30 mouse cellular contexts compared by ENCODE assay signal in the genomic region with DNA sequence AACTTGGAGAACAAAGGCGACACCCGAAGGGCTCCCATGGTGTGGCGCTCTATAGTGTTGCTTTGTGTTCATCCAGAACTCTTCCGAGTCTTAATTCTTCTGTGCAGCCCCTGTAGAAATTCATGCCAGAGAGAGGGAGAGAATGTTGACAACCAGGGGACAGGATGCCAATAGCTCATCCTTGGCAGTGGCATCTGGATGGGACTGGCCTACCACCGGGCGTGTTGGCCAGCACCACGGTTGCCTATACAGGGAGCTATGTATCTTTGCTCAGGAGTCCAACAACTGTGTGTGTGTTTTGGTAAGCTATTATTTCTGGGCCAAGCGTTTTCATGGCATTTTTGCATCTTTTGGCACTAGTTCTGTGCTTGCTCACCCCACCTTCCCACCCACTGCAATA.
DNase-seq lines count a peak whose midpoint lies in the region; ATAC-seq and TF ChIP-seq lines count a peak whose summit lies in the region.
"Had no signal": no experiment of that assay in that cellular context is flagged by ENCODE, and none has a peak within 500 bp of the region (broad histone marks: within the 10 kb centered on the region; RNA-seq: fewer than 3 reads in every experiment).

No protein-coding gene starts in this region.

- ATAC-seq in cerebellum, adult (ENCODE audit: insufficient number of reproducible peaks, low FRiP score, low TSS enrichment): peak; percentile 23; the same call in 1 of the 2 replicates
- ATAC-seq in kidney, postnatal 0 days (replicated peaks; ENCODE audit: low FRiP score, low read depth): no peak
- ATAC-seq in megakaryocyte-erythroid progenitor cell, adult 5-6 weeks (replicated peaks; ENCODE audit: low FRiP score, low TSS enrichment, poor library complexity, severe bottlenecking): no peak
- ATAC-seq: midbrain, embryonic 15.5 days had no signal

- no peak overlapping the region for H3K4me3 ChIP-seq in kidney, postnatal 0 days (replicated peaks; ENCODE audit: low read depth, low read length)
- H3K4me3 ChIP-seq: embryonic facial prominence, embryonic 13.5 days; forebrain, embryonic 10.5 days; heart, embryonic 10.5 days; heart, embryonic 15.5 days; layer of hippocampus, adult 2 months; left cerebral cortex, adult 2 months; midbrain, embryonic 15.5 days had no signal

- no peaks in the 10 kb centered on the region for H3K9me3 ChIP-seq in kidney, postnatal 0 days (replicated peaks; ENCODE audit: low read length)
- H3K9me3 ChIP-seq: embryonic facial prominence, embryonic 13.5 days; forebrain, embryonic 10.5 days; heart, embryonic 10.5 days; heart, embryonic 15.5 days; midbrain, embryonic 15.5 days had no signal

- 93% methylated on average over 8 of the region's 8 CpGs for WGBS in kidney, postnatal 0 days

- H3K27me3 ChIP-seq in kidney, postnatal 0 days (ENCODE audit: insufficient read depth, low read length): no peaks in the 10 kb centered on the region
- H3K27me3 ChIP-seq: CH12.LX; embryonic facial prominence, embryonic 13.5 days; heart, embryonic 15.5 days; midbrain, embryonic 15.5 days had no signal

- no peaks in the 10 kb centered on the region for H3K36me3 ChIP-seq in kidney, postnatal 0 days (ENCODE audit: insufficient read depth, low read length)
- H3K36me3 ChIP-seq: embryonic facial prominence, embryonic 13.5 days; forebrain, embryonic 10.5 days; heart, embryonic 10.5 days; heart, embryonic 15.5 days; midbrain, embryonic 15.5 days had no signal

- peak; percentile 28; the same call in 1 of the 2 replicates for TF ChIP-seq CTCF in kidney, postnatal 0 days (IDR thresholded peaks at IDR 0.05; ENCODE audit: low read depth)

- no peak overlapping the region for H3K9ac ChIP-seq in kidney, postnatal 0 days (ENCODE audit: low read depth, low read length)
- H3K9ac ChIP-seq: embryonic facial prominence, embryonic 13.5 days; heart, embryonic 15.5 days; hindbrain, embryonic 14.5 days; liver, embryonic 14.5 days; midbrain, embryonic 15.5 days had no signal

- no peaks in the 10 kb centered on the region for H3K4me1 ChIP-seq in kidney, postnatal 0 days (replicated peaks; ENCODE audit: insufficient read depth, low read length)
- H3K4me1 ChIP-seq: embryonic facial prominence, embryonic 13.5 days; forebrain, embryonic 10.5 days; heart, embryonic 10.5 days; heart, embryonic 15.5 days; midbrain, embryonic 15.5 days had no signal

- intact Hi-C loops in heart, postnatal 14 days (cut with DNase I): no loop called here

- H3K27ac ChIP-seq in kidney, postnatal 0 days: no peak overlapping the region
- H3K27ac ChIP-seq: embryonic facial prominence, embryonic 13.5 days; forebrain, embryonic 10.5 days; heart, embryonic 10.5 days; heart, embryonic 15.5 days; hindbrain, embryonic 14.5 days; layer of hippocampus, adult 2 months; left cerebral cortex, adult 2 months; liver, embryonic 14.5 days; macrophage; midbrain, embryonic 15.5 days had no signal

- H3K4me2 ChIP-seq in kidney, postnatal 0 days (ENCODE audit: low read length): no peak overlapping the region
- H3K4me2 ChIP-seq: embryonic facial prominence, embryonic 13.5 days; heart, embryonic 15.5 days; hindbrain, embryonic 14.5 days; midbrain, embryonic 15.5 days had no signal

- no peak for DNase-seq in cerebellum, adult 18-20 months
- DNase-seq in heart, adult 11 months: peak; percentile 29
- no peak for DNase-seq in heart, postnatal 14 days
- no peak for DNase-seq in kidney, postnatal 0 days (ENCODE audit: low spot score)
- no peak for DNase-seq in kidney, postnatal 36 days
- peak; percentile 24 for DNase-seq in brain, adult 2 months (ENCODE audit: low read depth, low spot score)
- DNase-seq: adrenal gland, postnatal 10 days; cerebellum, adult 9-10 months; gastrocnemius, postnatal 14 days; heart, postnatal 36 days; kidney, postnatal 25 days; lung, adult 2 months; lung, postnatal 10 days; right cerebral cortex, adult 18-20 months; spleen, adult 18-20 months; thymus, adult 2 months; thymus, postnatal 36 days had no signal

Comparison
In these comparisons a context has a peak if more than half of its experiments do, and no peak if none do; other contexts are left out.
1. DNase-seq: peak in heart, adult 11 months (single experiment) and brain, adult 2 months (single experiment); none in cerebellum, adult 18-20 months (0 of 2), heart, postnatal 14 days (0 of 2), kidney, postnatal 0 days (single experiment) and kidney, postnatal 36 days (0 of 2).